Mouse (Mus musculus) spleen, postnatal 36 days (tissue): ENCODE results near the gene Dgcr2.

Experiments used
- DNase-seq, 2 experiments: peaks; one replicate each; pipeline ENCODE4 v3.0.0; 2022; ENCODE audit warnings: low spot score in 2 of 2, mixed read lengths in 1 of 2

The Dgcr2 gene

DNA sequence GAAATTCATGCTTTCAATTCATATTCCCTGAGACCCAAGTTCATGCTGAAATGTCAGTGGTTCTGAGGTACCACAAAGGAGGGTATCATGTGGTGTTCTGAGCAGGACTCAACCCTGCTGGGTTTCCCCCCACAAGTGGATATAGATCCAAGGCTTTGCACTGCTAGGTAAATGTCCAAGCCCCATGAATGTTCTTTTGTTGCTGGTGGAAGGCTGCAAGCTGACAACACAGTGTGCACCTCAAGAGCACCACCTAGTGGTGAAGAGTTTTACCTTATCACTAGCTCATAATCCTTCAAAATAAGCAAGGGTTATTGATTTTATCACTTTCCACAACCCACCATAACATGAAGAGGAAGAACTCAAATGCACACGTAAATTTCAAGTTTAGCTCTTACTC lies 49.4 kb downstream of the Dgcr2 start:
- DNase-seq: peak in 1 of 2 experiments; percentile 18

DNA sequence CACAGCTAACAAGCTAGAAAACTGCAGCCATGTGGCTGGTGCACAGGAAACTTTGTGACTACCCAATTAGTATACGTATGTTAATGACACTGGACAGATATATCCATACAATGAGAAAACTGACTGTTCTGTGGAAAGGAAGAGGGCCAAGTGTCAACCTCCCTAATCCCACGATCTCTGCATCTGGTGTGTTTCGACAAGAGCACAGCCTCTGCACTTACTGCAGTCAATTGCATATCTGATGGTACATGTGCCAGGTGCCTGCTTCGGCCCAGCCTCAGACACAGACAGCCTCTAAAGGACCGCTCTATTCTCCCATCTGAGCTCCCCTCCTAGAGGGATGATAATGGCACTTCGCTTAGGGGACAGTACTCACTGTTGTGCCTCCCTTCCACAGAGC lies 49.9 kb downstream of the Dgcr2 start:
- no peak for DNase-seq

DNA sequence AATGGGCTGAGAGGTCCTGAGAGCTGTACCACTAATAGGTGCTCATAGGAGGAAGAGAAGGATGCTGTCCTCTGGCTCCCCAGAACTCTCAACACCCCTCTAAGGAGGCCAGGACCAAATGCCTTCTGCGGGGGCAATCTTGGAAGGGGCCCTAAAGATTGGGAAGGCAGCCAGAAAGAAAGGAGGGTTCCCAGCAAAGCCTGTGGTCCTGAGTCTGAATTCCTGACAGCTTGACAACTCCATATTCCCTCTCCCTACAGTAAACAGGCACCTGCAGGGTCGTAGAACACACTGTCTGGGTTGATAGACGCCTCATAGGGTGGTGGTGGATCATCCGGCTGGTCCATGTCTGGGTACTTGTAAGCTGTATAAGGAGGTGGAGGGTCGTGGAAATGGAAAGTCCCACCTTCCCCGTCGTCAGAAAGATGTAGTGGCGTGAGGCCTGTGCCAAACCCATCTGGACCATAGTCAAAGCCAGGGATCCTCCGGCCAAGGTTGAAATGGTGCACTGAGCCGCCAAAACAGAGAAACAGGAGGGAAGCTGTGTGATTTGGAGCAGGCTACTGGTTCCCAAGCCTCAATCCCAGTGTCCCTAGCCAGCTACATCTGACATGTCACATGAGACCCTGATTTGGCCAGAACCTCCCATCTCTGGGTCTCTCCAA lies 54.5 kb downstream of the Dgcr2 start:
- DNase-seq: no peak

DNA sequence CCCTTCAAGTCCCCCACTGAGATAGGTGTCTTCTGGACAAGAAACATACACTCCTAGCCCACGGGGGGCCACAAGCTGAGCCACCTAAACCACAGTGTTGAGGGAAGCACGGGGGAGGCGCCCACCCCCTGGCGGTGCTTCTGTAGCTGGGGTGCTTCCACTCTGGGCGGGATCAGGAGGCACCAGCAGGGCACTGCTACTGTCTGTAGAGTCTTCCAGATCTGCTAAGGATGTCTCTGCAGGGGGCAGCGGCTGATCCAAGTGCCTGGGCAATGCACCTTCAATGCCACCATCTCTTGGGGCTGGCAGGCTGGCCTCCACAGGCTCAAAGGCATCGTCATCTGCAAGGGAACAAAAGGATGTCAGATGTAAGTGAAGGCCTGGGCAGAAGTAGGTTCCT lies 55.9 kb downstream of the Dgcr2 start:
- no peak for DNase-seq

DNA sequence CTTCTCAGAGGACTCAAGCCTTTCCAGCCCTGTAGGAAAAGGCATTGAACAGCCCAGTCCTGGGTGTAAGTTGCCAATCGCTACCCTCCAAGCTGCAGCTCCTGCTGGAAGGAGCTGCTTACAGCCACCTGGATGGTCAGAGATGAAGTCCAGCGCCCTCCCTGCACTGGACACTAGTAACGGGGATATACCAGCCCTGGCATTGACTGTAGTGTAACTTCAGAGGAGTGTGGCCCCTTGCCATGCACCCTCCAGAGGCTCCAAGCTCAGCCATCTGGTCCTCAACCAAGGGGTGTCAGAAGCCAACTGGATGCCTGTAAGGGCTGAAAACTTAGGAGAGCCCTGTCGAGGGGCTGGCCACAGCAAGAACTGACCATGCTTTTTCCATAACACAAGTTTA lies 58.4 kb downstream of the Dgcr2 start:
- DNase-seq: no peak

DNA sequence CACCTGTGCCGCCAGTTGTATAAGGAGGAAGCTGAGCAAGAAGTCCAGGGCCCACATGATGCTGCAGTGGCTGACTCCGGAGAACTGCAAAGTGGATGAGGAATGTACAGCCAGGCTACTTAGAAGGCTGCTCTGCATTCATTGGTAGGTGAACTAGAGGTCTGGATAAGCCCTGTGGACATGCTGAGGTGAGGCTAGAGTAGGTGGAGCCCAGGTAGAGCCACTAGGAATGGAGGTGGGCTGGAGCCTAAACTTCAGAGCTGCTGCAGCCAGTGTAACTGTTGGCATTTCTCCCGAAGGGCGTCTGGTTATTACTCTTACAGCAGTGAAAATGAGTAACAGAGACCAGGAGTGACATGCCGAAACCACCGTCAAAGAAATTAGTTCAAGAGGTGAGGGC lies 60.3 kb downstream of the Dgcr2 start, which contains the start of gene Car15:
Gene Car15, minus strand, starts transcription at position 314 of the 400 bp plus-strand sequence.
- no peak for DNase-seq

DNA sequence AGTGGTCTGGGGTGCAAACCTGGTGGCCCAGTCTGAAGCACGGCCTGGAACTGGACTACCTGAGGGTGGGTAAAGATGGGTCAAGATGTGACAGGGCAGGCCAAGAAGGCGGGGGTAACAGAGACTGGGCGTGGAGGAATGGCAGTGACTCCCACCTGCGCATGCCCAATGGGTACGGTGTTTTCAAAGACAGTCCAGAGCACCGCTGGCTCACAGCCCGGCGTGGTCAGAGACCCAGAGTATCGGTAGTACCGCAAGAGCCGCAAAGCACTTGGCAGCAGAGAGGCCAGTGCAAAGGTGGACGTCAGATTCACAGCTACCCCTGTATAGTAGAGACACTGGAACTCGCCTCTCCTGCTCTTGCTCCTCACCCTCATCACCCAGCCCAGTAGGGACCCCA lies 62.9 kb downstream of the Dgcr2 start:
- DNase-seq: no peak

DNA sequence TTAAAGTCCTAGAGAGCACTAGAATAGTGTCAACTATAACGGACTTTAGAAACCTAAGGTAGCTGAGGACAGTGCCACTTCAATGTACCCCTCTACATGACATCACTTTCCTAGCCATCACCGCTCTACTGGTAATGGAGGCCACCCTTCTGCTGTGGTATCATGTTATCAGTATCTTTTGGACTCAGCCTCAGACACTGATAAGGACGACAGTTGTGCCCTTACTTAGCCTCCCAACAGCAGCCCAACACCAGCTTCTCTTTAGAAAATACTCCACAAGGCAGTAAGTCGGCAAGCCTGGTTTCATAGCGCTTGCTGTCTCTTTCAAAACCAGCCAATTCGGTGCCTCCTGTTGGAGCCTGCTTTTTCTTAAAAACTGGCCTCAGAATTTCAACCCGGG lies 63.8 kb downstream of the Dgcr2 start:
- DNase-seq: no peak

DNA sequence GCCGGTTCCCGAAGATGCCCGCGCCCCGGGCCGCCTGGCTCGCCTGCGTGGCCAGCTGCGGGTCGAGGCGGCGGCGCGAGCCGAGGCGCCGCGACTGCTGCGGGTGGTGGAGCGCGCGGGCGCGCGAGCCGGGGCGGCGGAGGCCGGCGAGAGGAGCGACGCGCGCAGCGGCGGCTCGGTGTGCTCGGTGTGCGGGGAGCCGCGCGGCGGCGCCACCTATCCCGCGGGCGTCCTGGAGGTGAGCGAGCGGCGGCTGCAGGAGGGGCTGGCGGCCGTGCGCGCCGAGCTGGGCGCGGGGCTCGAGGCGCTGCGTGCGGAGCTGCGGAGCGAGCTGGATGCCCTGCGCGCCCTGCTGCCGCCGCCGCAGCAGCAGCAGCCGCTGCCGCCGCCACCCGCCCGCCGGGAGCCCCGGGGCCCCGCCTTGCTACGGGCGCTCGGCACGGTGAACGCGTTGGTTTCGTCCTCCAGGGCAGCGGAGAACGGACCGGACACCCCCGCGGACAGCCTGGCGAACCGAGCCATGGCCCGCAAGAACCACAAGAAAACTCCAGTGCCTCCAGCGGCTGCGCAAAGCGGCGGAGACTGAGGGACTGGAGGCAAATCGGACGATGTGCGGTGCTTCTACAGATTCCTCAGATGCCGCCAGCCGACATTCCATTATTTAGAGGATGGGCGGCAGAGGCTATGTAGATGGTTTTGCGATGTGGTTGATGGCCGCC lies 64.5 kb downstream of the Dgcr2 start:
- DNase-seq: no peak

DNA sequence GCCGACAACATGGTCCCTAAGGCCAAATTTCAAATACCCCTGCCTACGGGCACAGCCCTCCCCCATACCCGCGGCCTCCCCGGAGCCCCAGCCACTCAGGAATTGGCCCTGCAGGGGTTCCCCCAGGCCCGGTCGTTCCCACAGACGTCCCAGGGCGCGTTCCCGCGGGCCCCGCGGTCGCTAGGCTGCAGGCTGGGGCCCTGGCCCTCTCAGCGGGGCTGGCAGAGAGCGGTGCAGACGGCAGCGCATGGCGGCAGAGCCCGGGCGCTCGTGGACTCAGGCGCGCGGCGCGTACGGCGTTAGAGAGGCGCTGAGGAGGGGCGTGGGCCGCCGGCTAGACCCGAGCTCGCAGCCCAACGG lies 65.1 kb downstream of the Dgcr2 start:
- DNase-seq: no peak

DNA sequence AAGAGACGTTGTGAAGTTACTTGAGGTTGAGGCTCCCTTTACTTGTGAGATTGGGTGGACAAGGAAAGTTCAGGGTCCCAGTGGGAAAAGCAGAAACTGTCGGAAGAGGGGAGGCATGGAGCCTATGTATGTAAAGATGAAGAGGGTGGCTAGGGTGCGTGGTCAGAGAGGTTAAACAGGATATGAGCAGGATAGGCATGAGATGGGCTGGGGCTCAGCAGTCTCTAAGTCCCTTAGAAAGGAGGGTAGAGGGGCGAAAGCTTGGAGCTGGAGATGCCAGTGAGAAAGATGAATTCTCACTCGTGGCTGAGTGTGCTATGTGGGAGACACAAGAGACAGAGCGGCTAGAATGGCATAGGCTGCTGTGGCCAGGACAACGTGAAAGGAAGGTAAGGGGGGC lies 65.5 kb downstream of the Dgcr2 start, which contains the start of gene B830017H08Rik:
Gene B830017H08Rik, plus strand, starts transcription at position 301 of the 400 bp plus-strand sequence.
- no peak for DNase-seq

DNA sequence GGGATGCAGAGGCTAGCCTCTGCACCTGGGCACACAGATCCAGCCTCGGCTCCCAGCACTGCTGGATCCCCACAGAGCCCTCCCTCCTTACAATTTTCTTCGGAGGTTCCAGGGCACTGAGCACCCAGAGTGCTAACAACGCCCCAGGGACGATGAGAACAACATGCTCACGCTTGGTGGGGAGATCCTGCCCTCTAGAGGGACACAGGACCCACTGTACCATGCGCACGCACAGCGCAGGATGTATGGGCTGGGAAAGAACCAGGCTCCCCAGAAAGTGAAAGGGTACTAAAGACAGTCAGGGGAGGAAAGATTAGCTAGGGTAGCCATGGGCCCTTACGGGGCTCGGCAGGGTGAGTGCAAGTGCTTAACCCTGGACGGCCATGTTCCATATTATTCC lies 66.6 kb downstream of the Dgcr2 start:
- no peak for DNase-seq

DNA sequence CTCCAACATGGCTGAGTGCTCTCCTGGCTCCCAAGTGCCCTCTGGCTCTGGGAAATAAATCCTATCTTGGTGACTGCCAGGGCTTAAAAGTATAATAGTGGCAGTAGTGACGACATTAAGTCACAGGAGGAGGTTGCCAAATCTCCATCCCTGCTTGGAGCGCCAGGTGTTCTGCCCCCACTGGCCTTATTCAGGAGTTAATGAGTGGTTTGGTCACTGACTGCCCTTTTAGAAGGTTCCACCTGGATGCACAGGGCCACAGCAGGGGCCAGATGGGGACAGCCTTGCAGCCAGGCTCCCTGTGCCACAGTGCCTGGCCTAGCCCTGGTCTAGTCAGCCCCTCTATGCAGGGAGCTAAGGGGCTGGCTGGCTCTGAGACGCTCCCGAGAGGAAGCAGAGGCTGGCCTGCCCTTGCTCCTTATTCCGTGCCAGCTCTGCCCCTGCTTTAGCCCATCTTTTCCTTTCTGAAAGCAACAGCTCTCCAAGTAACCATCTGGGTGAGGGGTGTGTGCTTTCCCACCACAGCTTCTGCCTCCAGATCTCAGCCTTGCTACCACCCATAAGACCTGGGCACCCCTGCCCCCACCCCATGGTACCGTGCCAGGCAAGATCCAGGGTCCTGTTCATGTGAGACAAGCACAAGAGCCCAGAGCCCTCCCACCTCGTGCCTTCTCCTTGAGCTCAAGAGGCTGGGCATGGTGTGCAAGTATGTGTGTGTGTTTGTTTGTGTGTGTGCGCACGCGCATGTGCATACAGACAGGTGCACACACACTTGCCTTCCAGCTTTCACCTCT lies 67.8 kb downstream of the Dgcr2 start:
- no peak for DNase-seq

DNA sequence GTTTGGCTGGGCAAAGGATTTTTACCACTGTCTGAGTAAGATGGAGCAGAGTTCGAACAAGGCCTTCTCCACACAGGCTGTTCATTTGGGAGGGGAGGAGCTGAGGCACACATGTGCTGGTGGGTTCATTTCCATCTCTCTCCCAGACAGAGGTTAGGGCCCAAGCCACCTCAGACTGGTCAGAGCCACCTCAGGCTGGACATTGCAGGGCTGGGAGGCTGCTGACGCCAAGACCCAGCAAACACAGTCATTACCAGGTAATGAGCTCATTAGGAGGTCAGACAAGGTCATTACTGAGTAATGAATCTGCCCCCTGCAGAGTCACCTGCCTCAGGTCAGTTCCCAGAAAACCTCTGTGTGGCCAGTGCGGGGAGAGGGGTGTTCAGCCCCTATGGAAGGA lies 69.5 kb downstream of the Dgcr2 start:
- no peak for DNase-seq

DNA sequence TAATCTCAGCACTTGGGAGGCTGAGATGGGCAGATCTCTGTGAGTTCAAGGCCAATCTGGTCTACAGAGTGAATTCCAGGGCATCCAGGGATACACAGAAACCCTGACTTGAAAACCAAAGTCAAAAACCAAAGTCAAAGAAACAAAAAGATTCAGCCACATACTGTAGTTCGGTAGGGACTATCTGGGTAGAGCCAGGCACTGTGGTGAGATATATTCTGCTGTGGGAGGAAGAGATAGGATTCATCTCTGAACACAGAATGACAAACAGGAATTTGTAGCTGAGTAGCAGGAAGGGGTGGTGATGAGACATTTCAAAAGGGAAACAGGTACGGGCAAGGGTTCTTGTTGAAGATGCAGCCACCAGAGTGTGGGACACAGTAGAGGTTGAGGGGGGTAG lies 70.1 kb downstream of the Dgcr2 start:
- DNase-seq: no peak

DNA sequence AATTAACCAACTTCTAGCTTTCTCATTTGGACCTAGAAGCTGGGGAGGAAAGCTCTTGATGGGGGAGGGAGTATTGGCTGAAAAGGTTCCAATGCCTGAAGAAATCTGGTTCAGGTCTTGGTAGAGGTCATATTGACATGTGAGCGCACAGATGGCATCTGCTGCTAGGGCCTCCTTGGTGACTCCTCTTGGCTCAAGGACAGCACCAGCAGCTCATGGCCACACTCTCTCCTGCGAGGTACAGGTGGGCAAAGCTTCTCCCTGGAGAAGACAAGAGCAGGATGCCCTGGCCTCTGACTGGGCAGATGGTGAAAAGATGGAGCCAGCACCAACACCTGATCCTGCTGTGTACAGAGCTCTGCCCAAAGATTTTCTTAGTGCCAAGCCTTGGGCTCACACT lies 71.9 kb downstream of the Dgcr2 start:
- no peak for DNase-seq

DNA sequence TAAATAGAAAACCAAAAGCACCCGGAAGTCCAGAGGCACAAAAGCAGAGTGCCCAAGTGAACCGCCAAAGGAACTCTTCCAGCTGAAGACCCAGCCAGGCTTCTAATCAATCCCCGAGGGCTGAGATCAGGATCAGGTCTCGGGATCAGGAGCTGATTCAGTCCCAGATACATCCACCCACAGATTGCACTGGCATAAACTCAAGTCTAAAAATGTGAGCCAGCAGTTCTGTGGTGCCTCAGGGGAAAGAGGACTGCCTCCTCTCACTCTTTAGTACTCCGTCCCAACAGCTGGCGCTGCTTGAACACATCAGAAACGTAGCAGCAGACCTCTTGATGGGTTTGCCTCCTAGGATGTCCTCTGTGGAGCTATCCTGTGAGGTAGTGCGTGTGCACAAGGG lies 81.8 kb downstream of the Dgcr2 start:
- no peak for DNase-seq

DNA sequence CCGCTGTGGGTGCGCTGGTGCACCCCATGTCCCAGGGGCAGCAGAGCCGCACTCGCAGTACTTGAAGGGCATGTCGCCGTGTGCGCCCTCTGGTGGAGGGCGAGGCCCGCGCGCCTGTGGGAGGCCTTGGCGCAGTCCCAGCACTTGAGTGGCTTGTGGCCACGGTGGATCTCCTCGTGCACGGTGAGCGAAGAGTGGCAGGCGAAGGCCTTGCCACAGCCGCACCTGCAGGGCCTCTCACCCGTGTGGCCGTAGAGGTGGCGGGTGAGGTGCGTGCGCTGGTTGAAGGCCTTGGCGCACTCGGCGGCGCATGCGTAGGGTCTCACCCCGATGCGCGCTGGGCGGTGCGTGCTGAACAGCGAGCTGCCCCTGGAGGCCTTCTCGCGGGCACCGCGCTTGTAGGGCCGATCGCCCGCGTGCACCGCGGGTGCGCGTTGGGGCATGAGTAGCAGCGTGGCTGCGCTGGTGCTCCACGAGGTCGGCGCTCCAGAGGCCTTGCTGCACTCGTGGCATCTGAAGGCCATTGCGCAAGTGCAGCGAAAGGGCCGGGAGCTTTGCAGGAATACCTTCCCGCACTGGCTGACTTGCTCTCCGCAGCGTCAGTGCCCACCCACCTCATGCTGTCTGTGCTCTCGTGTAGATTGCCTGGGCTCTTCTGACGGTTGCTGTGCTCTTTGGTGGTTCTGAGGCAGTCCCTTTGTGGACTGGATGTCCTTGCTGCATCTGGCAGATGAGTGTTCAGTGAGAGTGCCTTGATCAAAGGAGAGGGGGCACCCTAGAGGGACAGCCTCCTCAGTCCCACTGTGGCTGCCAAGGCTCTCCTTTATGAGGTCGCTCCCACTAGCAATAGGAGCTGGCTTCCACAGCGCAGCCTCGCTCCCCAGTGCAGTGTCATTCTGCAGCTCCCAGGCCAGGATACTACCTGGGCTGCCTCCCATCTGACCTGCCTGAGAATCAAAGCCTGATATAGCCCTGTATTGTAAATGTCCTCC lies 82.7 kb downstream of the Dgcr2 start:
- DNase-seq: peak; percentile 48 to 51

DNA sequence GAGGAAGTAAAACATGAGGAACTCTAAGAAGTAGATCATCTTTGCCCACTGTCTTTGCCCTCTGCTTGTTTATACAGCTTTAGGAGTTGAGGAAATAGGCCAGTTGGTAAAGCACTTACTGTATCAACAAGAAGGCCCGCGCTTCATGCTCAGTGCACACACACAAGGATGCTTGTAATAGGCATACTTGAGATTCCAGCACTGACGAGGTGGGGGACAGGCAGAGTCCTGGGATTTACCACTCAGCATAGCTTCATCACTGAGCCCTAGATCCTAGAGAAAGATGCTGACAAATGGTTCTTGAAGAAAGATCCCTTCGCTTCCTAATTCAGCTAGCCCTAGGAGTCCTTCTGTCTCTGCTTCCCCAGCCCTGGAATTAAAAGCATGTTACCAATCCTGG lies 85.2 kb downstream of the Dgcr2 start:
- DNase-seq: no peak

DNA sequence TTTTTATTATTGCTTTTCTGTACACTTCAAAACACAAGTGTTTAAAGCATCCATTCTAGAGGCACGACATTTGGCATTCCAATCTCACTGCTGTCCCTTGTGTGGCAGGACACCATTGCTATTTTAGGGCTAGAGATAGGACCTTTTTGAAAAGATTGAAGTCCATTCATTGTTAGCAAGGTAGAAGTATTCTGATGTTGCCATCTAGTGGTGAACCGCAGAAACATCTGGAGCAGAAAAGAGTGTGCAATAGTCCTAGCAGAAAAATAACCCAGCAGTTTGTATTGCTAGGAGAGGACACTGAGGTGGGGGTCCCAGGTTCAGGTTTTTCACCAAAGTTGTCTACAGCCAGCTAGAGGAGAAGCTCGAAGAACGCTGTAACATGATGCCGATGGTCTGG lies 86.2 kb downstream of the Dgcr2 start:
- peak; percentile 10 to 28 for DNase-seq

DNA sequence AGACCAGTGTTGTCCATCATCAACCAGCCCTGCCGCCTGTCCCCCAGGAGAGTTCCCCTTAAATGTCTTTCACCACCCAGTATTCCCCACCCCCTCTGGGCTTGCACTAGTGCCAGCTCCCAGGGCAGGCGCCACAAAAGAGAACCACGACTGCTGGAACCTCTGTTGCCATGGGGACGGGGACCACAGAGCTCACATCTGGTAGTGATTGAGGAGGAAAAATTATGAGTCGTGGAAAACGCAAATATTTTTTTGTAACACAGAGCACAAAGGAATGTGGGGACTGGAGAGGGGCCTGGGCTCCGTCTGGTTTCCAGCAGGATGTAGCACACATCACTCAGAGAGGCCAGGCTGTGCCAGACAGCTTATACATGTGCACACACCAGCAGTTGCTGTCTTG lies 88.7 kb downstream of the Dgcr2 start:
- no peak for DNase-seq

DNA sequence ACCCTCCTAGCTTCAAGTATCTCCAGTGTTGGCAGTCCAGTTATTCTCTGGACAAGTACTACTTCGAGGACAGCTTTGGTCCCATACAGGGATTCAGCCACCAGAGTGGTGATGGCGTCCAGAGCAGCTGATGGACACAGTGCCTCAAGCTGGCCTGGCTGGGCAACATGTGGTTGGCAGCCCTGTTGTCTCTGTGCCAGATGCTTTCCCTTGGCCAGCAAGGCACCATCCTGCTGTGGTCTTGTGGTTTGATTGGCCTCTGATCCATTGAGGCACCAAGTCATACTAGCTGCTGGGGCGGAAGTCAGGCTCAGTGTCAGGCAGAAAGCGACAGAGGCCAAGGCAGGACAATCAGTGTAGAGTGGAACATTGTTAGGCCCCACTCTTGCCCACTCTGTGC lies 89.2 kb downstream of the Dgcr2 start:
- no peak for DNase-seq
